Mouse (Mus musculus) hindbrain, embryonic 11.5 days (tissue): Measurements from ENCODE around the gene Lct. TPM values are rescaled to one million over a fixed set of nuclear protein-coding genes. Genes with fewer than 3 reads are reported as not detected.

Source experiments
- ATAC-seq: fragments of 200-750 bp; cut with Nextera tagmentation; 2 replicates; pipeline ENCODE4 v1.8.0; 2017; ENCODE audit warnings: mild to moderate bottlenecking, moderate TSS enrichment, moderate library complexity; ENCODE audit not compliant: low FRiP score
- DNase-seq: peaks from one replicate; pipeline ENCODE4 v3.0.0-alpha.2; 2015; ENCODE audit warnings: low spot score
- H3K27ac ChIP-seq: fragments of 300-500 bp; sonication (generic); 2 replicates; pipeline ENCODE4 v1.5.1; 2014; ENCODE audit warnings: mild to moderate bottlenecking, low read depth, low read length
- H3K27me3 ChIP-seq: fragments of 300-500 bp; sonication (generic); 2 replicates; pipeline ENCODE4 v1.6.1; 2014; ENCODE audit warnings: mild to moderate bottlenecking, low read length, moderate library complexity, mixed read lengths; ENCODE audit not compliant: control insufficient read depth, insufficient read depth
- H3K36me3 ChIP-seq: fragments of 300-500 bp; sonication (generic); 2 replicates; pipeline ENCODE4 v1.6.1; 2014; ENCODE audit warnings: mild to moderate bottlenecking, low read length, moderate library complexity, mixed read lengths; ENCODE audit not compliant: control insufficient read depth, insufficient read depth
- H3K4me1 ChIP-seq: fragments of 300-500 bp; sonication (generic); replicated peaks from 2 replicates; pipeline ENCODE4 v1.6.1; 2014; ENCODE audit warnings: low read length, mixed read lengths; ENCODE audit not compliant: control insufficient read depth, insufficient read depth
- H3K4me2 ChIP-seq: fragments of 300-500 bp; sonication (generic); replicated peaks from 2 replicates; pipeline ENCODE4 v1.6.1; 2014; ENCODE audit warnings: mild to moderate bottlenecking, low read depth, low read length
- H3K4me3 ChIP-seq: fragments of 300-500 bp; sonication (generic); 2 replicates; pipeline ENCODE4 v1.5.1; 2014; ENCODE audit warnings: low read depth, low read length
- H3K9ac ChIP-seq: fragments of 300-500 bp; sonication (generic); 2 replicates; pipeline ENCODE4 v1.6.1; 2014; ENCODE audit warnings: low read depth, low read length
- H3K9me3 ChIP-seq: fragments of 300-500 bp; sonication (generic); 2 replicates; pipeline ENCODE4 v1.6.1; 2016; ENCODE audit warnings: low read length; ENCODE audit not compliant: control insufficient read depth
- WGBS: fragments of 180-500 bp; shearing (Covaris S2); extraction: QIAGEN DNeasy Blood & Tissue Kit; methylation state at CpG from one replicate; pipeline ENCODE4 v1.1.7; 2014; 5-methylcytosine and 5-hydroxymethylcytosine counted together
- polyA plus RNA-seq: library from polyadenylated mRNA; unstranded; fragments of >200 nt; fragmentation: Nextera tagmentation; extraction: Ambion mirVana; gene quantifications from 2 replicates; pipeline ENCODE4 v1.2.1, GENCODE M21; 2014

Lct gene
- polyA plus RNA-seq: 0.14 and 0.20 TPM in 2 replicates

- ATAC-seq (no peak), DNase-seq (no peak)
- Histone ChIP-seq H3K4me3 (no peak within 1 kb of the TSS), H3K27ac (no peak within 1 kb of the TSS), H3K9me3 (no peaks in the 10 kb centered on the region), H3K9ac (no peak within 1 kb of the TSS), H3K4me2 (no peak within 1 kb of the TSS), H3K27me3 (no peaks in the 10 kb centered on the region), H3K4me1 (no peaks in the 10 kb centered on the region), H3K36me3 (0 out of 2 replicates have a peak, but pooled peaks cover 3% of the 10 kb centered on the region)
- WGBS: 87% methylated on average over 3 of the region's 3 CpGs
Measured at GRCm38 (mm10) chr1:128328218-128328617, at the start of gene Lct. Gene Lct (minus strand): TSS chr1:128328318.

- Histone ChIP-seq H3K36me3 (peaks cover 4% of the 10 kb centered on the region; the same call in 1 of the 2 replicates), H3K4me3 (no peak overlapping the region), H3K4me2 (no peak overlapping the region), H3K4me1 (no peaks in the 10 kb centered on the region), H3K27ac (no peak overlapping the region), H3K27me3 (no peaks in the 10 kb centered on the region), H3K9me3 (no peaks in the 10 kb centered on the region), H3K9ac (no peak overlapping the region)
- 88% methylated on average over 4 of the region's 4 CpGs for WGBS
- no peak for ATAC-seq
- DNase-seq: no peak
Measured at GRCm38 (mm10) chr1:128376841-128377240, 48.7 kb upstream of the Lct start.

DNA sequence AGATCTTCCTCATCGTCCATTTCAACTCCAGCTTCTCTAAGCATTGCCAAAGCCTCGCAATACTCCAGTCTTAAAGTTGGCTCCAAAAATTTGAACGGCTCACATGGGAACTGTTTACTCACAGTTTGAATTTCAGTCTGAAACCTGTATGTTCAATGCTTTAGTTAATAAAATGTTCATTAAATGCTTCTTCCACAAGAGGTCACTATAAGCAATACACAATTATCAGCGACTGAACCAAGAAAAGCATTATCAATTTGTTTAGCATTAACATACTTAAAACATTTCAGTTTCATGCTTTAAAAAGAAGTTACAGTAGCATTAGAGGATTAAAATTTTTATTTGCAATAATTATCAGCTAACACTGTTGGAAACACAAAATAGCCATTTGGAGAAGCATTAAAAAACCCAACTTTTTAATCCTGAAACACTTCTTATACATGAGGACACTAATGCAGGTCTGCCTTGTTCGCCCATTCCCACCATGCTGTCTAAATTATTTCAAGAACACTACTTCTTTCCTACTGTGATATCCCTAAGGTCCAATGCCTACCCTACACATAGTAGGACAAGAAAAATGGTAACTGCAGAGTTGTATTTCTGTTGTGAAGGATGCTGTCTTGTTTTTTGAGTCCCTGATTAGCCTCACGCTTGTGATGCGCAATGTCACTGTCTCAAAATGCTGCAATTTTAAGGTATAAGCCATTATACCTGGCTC is 44.2 kb upstream of the Lct start:
- H3K27me3 ChIP-seq: no peaks in the 10 kb centered on the region
- H3K36me3 ChIP-seq: no peaks in the 10 kb centered on the region; the same call in 1 of the 2 replicates
- H3K4me1 ChIP-seq: no peaks in the 10 kb centered on the region
- no peak overlapping the region for H3K27ac ChIP-seq
- no peak overlapping the region for H3K4me2 ChIP-seq
- no peak overlapping the region for H3K4me3 ChIP-seq
- no peaks in the 10 kb centered on the region for H3K9me3 ChIP-seq
- no peak overlapping the region for H3K9ac ChIP-seq
- DNase-seq: no peak
- peak; percentile 25; the same call in 1 of the 2 replicates for ATAC-seq
- 86% methylated on average over 7 of the region's 7 CpGs for WGBS

DNA sequence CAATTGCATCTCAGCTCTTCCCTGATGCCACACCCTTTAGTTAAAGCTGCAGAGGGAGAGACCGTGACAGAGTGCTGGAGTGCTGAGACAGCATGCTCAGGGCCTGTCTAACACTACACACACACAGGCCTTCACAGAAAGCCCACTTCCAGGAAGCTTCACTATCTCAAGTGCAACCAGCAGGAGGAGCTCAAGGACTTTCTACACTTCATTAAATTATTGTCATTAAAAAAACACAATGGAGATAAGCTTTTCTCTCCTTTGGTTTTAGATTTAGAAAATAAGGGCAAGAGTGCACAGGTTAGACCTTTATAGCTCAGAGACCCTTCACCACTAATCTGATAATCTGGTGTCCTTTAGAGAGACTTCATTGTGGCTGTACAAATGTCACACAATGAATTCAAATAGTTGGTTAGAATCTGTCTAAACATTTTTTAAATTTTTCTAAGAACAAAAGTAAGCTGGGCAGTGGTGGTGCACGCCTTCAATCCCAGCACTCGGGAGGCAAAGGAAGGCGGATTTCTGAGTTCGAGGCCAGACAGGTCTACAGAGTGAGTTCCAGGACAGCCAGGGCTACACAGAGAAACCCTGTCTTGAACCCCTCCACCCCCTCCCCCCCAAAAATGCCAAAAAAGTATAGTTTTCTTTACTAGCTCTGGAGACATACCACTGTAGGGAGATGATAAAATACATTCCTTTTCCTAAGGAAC is 40.8 kb upstream of the Lct start:
- H3K4me1 ChIP-seq: no peaks in the 10 kb centered on the region
- no peaks in the 10 kb centered on the region for H3K36me3 ChIP-seq
- WGBS: 64% methylated on average over 5 of the region's 5 CpGs
- no peak overlapping the region for H3K9ac ChIP-seq
- peak; percentile 78 for DNase-seq
- ATAC-seq: peak; percentile 68
- no peak overlapping the region for H3K4me2 ChIP-seq
- H3K9me3 ChIP-seq: no peaks in the 10 kb centered on the region
- H3K4me3 ChIP-seq: no peak overlapping the region
- H3K27me3 ChIP-seq: no peaks in the 10 kb centered on the region
- no peak overlapping the region for H3K27ac ChIP-seq

DNA sequence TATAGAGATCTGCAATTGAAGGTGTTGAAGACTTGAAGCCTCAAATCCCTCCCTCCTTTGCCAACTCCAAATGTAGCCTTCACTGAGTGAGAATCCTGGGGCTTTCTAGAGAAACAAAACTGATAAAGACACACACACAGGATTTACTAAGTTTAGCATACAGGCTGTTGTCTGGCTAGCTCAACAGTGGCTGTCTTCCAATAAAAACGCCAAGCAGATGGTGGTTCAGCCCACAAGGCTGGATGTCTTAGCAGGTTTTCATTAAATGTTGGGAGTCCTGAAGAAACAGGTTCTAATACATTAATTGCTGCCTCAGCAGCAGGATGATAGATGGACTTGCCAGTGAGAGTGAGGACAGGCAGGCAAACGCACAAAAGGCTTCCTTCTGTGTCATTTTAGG is 32.5 kb upstream of the Lct start:
- Histone ChIP-seq H3K36me3 (no peaks in the 10 kb centered on the region), H3K9ac (no peak overlapping the region), H3K4me2 (no peak overlapping the region), H3K4me1 (0 out of 2 replicates have a peak, but pooled peaks cover 2% of the 10 kb centered on the region), H3K4me3 (no peak overlapping the region), H3K27ac (no peak overlapping the region), H3K27me3 (no peaks in the 10 kb centered on the region), H3K9me3 (no peaks in the 10 kb centered on the region)
- ATAC-seq (no peak), DNase-seq (no peak)
- WGBS: 79% methylated on average over 2 of the region's 2 CpGs

DNA sequence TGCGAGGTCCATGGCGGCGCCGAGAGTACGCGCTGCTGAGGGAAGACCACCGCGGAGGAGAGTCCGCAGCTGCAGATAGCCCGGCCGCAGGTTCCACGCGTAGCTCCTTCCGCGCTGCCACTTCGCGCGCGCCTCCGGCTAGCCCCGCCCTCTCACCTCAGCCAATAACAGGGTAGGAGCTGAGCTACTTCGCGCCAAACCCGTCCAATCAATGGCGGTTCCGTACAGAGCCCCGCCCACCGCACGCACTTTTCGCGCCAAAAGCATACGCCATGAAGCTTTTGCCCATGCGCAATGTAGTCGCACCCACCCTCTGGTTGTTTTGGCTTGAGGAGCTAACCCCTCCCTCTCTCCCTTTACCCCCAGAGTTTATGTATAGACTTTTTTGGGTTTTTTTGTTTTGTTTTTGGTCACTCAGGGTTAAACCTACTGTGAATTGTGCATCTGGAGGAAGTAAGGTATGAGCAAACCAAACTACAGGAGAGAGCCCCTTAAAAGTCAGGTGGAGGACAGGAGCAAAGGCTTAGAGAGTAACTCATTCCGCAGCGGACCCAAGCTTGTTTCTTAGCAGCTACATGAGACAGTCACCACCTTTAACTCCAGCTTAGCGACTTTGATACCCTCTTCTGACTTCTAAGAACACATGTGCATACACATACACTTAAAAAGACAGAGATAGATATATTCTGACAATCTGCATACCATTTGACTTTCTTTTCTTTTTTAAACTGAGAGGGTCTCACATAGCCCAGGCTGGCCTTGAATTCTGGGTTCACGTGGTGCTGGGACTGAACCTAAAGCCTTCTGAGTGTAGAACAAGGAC is 31.6 kb upstream of the Lct start, which contains the start of gene Mcm6:
Gene Mcm6, minus strand, starts transcription at position 111 of the 823 bp plus-strand sequence.
- Histone ChIP-seq H3K9me3 (no peaks in the 10 kb centered on the region), H3K36me3 (0 out of 2 replicates have a peak, but pooled peaks cover 3% of the 10 kb centered on the region), H3K4me3 (peak within 1 kb of the TSS; percentile 86), H3K27me3 (no peaks in the 10 kb centered on the region), H3K9ac (peak within 1 kb of the TSS; percentile 85), H3K4me2 (peak within 1 kb of the TSS; percentile 84), H3K27ac (peak within 1 kb of the TSS; percentile 65), H3K4me1 (0 out of 2 replicates have a peak, but pooled peaks cover 2% of the 10 kb centered on the region)
- peak; percentile 99 for ATAC-seq
- WGBS: 2% methylated on average over 38 of the region's 38 CpGs
- DNase-seq: peak; percentile 96

- H3K9me3 ChIP-seq: no peaks in the 10 kb centered on the region
- H3K4me2 ChIP-seq: peak overlapping the region; percentile 84
- no peak for DNase-seq
- peak overlapping the region; percentile 65 for H3K27ac ChIP-seq
- H3K4me3 ChIP-seq: peak overlapping the region; percentile 86
- 0 out of 2 replicates have a peak, but pooled peaks cover 3% of the 10 kb centered on the region for H3K36me3 ChIP-seq
- WGBS: 0% methylated on average over 35 of the region's 35 CpGs
- peak; percentile 85 for ATAC-seq
- H3K27me3 ChIP-seq: no peaks in the 10 kb centered on the region
- 0 out of 2 replicates have a peak, but pooled peaks cover 2% of the 10 kb centered on the region for H3K4me1 ChIP-seq
- H3K9ac ChIP-seq: peak overlapping the region; percentile 85
Measured at GRCm38 (mm10) chr1:128358916-128359553, 30.9 kb upstream of the Lct start.

DNA sequence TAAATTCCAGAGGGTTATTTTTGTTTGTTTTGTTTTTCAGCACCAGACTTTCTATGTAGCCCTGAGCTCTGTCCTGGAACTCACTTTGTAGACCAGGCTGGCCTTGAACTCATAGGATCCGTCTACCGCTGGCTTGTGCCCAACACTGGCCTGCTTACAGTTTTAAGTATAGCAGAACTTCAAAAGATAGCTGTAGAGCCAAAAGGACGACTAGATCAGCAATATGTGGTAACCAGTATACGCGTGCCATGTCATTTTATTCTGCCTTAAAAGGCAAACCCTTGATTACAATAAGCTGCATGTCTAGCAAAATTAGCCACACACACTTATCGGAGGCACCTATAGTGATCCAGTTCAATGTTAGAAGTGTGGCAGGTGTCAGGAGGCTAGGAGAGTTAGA is 30.2 kb upstream of the Lct start:
- no peak for DNase-seq
- no peak for ATAC-seq
- Histone ChIP-seq H3K4me1 (0 out of 2 replicates have a peak, but pooled peaks cover 2% of the 10 kb centered on the region), H3K27ac (no peak overlapping the region), H3K4me3 (peak overlapping the region; percentile 86), H3K4me2 (peak overlapping the region; percentile 84), H3K9ac (peak overlapping the region; percentile 85; the same call in 1 of the 2 replicates), H3K9me3 (no peaks in the 10 kb centered on the region), H3K36me3 (0 out of 2 replicates have a peak, but pooled peaks cover 3% of the 10 kb centered on the region), H3K27me3 (no peaks in the 10 kb centered on the region)
- 70% methylated on average over 6 of the region's 6 CpGs for WGBS
